Mouse (Mus musculus): ENCODE data around the gene Mgll. TPM values are rescaled to one million over a fixed set of nuclear protein-coding genes. Genes with fewer than 3 reads are reported as not detected.

Gene Mgll
- total RNA-seq, 2 experiments from 2014 or later, result 193 to 231 TPM

DNA sequence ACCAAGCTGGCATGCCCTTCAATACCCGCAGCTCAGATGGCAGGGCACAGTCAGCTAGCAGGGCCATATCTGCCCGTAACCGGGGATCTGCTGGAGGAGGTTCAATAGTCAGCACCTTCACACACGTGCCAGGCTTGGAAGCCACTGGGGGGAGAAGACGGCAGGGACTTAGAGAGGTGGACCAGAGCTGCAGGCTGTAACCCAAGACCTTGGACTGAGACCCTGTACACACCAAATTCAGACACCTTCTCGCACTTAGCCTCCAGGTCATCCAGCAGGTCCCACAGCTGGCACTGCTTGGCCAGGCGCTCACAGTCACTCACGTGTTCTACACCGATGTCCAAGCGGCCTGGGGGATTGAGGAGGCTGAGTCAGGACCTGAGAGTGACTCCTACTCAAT lies 114.4 kb downstream of the Mgll start:
- no peak for DNase-seq (ENCODE audit: low spot score in 2 of 2)
- intact Hi-C loops (cut with DNase I), result no loop called here

DNA sequence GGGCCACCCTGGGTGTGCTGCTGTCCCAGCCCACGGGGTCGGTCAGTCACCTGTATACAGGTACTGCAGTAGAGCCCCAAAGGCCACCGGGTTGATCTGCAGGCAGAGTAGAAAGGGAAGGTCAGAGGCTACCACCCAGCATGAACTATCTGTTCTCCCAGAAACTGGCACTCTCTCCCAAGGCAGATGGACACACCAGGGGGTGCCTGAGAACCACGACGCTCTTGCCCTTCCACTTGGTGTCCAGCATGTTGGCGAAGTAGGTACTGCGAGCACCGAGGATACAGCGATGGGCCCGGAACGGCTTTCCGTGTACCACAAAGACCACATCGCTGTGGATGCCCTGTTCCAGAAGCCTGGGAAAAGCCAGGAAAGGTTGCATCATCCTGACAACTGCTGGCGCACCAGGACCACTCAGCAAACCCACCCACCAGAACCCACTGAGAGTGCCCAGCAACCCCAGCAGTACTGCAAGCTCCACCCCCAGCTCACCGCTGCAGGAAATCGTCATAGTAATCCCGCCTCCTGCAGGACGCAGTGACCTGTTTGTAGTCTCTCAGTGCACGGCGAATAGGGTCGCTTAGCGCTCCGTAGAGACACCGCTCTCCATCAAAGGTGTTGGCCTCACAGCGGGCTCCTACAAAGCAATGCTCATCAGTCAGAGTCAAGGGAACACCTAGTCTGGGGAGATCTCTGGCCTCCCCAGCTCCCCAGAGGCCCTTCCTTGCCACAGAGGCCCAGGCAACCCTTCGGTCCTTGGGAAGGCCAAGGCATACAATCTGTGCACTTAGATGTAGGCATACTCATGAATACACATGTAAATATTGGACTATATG lies 115.1 kb downstream of the Mgll start:
- intact Hi-C loops (cut with DNase I), result no loop called here
- DNase-seq (ENCODE audit: low spot score in 2 of 2), result no peak

DNA sequence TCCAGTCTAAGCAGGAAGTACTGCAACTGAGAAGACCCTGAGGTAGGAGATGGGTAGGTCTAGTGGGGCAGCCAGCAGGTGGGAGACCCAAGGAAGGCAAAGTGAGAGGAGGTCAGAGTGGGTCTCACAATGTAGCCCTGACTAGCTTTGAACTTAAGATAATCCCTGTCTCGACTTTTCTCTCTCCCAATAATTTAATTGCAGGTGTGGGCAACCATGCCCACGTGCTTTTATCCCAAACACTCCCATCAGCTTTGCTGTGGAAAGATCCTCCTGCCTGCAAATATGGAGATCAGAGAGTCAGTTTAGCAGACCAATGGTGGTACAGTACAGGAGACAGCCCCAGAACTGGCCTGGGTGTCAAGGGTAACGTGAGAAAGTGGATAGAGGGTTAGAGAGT lies 116.0 kb downstream of the Mgll start:
- intact Hi-C loops (cut with DNase I), result no loop called here
- DNase-seq (ENCODE audit: low spot score in 2 of 2), result no peak

DNA sequence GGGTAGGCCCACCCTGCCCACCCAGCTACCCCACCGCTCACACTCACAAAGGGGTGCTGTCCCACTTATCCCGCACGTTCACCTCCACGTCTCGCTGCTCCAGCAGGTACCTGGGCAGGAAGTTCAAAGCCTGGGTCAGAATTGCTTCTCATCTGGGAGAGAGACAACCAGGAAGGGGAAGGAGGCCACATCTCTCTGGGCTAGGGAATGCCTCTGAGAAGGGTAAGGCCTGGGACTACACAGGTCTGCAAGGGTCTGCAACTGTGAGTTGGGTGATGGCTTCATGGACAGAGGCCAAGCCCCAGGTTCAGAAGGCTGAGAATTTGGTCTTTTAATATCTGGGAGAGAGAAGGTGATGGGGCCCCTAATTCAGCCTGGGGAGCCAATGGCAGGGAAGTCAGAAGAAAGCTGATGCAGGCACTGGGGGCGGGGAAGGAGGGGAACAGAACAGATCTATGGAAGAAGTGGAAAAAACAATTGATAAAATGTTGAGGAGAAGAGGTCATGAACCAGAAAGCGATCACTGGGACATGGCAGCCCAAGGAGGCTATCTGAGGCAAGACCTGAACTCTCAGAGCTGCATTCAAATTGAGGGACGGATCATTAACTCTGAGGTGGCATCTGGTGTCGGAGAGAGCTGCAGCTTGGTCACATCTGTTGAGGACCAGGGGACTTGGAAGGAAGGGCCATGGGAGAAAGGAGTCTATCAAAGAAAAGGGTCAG lies 116.7 kb downstream of the Mgll start:
- DNase-seq (ENCODE audit: low spot score in 2 of 2), result no peak
- intact Hi-C loops (cut with DNase I), result no loop called here

DNA sequence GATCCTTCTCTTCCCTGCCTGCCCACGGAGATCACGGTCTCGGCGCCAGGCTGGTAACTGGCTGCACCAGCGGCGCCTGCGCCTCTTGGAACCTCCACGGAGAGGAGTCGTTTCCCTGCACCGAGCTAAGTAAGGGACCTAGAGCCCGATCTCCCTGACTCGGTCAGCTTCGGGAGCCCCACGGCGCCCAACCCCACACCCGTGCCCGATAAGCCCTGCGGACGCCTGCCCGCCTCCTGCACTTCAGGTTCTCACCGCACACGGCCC lies 117.2 kb downstream of the Mgll start:
- intact Hi-C loops (cut with DNase I), result no loop called here
- DNase-seq (ENCODE audit: low spot score in 2 of 2), result no peak

DNA sequence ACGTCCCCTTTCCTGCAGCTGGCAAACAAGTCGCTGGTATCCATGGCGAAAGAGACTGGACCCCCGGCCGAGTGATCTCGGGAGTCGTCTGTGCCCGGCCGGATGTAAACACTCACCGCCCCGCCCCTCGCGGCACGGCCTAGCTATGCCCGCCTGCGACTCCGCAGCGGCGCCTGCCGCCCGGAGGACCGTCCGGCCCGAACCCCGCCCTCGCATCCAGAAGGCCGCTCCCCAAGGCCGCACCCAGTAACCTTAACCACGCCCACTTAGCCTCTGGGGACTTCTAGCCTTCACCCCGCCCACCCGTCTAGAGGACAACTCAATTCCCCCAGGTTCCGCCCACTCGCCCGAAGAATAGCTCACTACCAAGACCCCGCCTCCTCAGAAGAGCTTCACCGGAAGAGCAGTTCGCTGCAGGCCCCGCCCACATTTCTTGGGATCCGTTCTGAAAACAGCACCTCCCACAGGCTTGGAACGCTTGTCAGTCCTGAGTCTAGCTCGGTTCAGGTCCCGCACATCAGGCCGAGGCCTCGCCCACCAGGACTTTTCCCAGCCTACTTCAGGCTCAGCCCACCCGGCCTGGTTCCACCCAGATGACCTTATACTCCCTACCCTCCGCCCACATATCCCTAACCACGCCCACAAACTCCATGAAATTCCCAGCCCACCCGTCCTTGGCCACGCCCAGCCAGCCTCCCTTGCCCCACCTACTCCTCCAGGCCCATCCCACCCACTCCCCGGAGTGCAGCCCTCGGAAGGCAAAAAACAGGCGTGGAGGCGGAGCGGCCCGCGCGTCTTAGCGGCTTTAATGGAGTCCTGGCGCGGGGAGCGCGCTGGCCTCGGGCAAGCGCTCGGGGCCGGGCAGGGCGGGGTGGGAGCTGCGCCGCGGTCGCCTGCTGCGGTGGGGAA lies 117.8 kb downstream of the Mgll start, which contains the start of gene Abtb1:
Gene Abtb1 (minus strand): TSS at position 204 of the 909 bp plus-strand sequence.
- intact Hi-C loops (cut with DNase I), result no loop called here
- DNase-seq (ENCODE audit: low spot score in 2 of 2), result peak; percentile 96 to 98

DNA sequence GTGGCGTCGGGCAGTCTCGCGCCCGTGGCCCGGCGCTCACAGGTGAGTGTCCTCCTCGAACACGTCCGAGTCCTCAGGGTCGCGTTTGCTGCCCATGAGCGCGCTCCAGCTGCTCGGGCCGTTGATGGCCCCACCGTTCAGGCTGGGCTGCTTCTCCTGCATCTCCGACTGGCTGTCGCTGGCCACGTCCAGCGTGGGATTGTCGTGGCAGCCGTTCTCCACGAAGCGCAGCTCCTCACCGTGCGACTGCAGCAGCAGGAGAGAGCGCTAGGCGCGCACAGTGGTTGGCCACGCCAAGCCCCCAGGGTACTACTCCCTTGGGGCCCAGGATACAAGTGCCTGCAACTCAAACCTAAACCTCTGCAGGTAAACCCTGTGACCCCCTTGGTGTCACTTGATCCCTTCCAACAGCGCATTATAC lies 118.5 kb downstream of the Mgll start:
- intact Hi-C loops (cut with DNase I), result no loop called here
- DNase-seq (ENCODE audit: low spot score in 2 of 2), result peak; percentile 61 to 64

DNA sequence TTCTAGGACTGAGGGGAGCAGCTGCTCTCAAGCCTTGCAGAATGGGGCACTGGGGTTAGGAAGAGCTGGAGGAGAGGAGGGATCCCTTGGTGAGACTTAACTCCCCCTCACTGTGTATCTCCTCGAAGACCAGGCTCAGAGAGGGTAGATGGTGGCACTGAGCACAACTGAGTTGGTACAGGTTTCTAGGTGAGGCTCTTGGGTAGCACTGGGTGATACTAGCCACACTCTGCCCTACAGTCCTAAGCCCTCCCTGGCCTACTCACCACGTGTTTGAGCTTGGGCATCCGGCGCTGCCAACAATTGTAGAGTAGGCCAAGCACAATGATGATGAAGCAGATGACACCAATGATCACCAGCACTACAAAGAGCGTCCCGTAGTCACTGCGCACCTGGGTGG lies 119.0 kb downstream of the Mgll start:
- DNase-seq (ENCODE audit: low spot score in 2 of 2), result no peak
- intact Hi-C loops (cut with DNase I), result no loop called here

DNA sequence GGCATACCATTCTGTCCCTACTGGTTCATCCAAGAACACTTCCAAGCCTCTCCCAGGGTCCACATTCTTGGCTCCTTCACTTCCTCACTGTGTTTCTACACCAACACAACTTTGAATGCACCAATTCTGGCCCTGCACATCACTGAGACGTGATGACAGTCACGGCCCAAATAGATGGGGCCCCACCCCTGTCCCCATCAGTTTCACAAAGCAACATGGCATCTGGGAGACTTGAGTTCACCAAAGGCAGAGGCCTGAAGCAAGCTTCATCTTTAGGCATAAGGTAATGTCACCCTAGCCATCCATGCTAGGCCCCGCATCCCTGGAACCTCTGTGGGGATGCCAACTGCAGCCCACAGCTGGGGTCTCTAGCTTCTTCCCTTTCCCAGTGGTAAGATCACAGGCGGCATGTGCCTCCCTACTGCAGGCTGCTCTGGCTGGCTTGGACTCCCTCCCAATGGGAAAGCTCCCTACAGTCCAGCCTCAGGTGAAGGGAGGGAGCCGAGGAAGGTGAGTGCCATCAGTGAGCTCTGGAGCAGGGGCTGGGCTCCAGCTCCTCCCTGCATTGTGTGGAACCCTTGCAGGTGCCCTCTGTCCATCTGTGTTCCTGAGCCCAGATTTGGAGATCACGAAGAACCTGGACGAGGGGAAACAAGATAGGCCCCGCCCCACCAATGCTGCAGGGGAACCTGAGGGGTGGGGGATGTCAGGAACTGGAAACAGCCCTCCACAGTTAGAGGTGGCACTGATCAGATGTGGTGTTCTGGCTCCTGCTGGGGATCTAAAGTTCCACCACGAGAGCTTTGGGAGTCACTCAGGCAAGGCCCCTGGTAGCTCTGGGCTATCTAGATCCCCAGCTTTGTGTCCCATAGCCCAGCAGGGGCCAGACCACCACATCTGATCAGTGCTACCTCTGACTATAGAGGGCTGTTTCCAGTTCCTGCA lies 119.8 kb downstream of the Mgll start:
- intact Hi-C loops (cut with DNase I), result no loop called here
- DNase-seq (ENCODE audit: low spot score in 2 of 2), result no peak

DNA sequence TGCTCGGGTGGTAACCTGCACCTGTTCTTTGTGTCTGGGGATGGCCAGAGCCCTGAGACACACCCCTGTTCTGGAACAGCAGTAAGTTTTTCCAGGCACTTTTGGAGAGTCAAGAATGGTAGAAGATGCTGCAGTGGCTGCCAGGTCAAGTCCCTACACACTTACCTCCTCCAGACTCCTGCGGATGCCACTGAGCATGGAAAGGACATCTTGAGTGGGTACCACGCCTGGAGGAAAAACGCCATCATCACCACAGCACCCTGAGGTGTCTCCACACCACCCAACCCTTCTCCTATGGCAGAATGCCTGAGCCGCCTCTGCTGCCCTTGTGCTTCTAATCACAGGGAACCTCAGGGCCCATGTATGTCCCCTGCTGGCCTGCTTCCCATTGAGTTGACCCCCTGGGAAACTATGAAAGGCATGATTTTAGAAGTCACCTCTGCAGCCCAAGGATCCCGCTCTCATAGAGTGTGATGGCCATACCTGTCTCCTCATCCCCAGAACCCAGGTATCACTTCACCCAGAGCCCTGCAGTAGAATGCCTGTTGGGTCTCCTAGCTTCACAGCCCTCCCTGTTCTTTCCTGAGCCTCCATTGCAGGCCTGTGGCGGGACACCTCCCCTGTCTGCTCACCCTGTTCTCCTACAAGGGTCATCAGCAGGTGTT lies 120.8 kb downstream of the Mgll start:
- intact Hi-C loops (cut with DNase I), result no loop called here
- DNase-seq (ENCODE audit: low spot score in 2 of 2), result no peak

DNA sequence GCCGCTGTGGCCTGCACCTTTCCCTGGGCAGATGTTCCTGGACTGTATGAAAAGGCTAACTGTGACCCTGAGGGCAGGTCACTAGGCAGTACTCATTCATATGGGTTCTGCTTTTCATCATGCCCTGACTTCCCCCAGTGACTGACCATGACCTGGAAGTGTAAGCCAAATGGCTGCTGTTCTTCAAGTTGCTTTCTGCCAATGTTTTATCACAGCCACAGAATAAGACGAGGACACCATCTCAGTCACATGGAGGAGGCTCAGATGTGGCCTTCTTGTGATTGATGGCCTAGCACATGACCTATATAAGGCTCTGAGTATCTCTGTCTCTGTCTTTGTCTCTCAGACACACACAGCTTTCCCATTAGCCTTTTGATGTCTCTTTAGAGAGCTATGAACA lies 123.4 kb downstream of the Mgll start:
- intact Hi-C loops (cut with DNase I), result no loop called here

DNA sequence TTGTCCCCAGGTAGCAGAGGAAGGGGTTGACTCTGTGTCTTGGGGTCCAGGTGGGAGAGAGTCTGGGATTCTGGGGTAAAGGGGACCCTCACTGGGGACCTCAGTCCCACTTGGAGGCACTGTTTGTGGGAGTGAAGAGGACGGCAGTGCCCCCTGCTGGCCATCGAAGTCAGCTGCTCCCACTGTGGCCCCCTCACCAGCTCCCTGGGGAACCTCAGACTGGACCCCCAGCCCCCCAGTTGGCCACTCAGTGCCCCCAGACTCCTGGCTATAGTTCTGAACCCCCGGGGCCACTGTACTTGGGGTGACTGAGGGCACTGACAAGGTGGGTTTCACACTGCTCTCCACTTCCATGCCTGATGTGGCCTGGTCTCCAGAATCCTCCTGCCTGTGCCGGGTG lies 125.1 kb downstream of the Mgll start:
- no peak for DNase-seq (ENCODE audit: low spot score in 2 of 2)
- intact Hi-C loops (cut with DNase I), result no loop called here

More for the DNA sequence above, 123.4 kb downstream of the Mgll start:
- no peak for DNase-seq (ENCODE audit: low spot score in 2 of 2)

DNA sequence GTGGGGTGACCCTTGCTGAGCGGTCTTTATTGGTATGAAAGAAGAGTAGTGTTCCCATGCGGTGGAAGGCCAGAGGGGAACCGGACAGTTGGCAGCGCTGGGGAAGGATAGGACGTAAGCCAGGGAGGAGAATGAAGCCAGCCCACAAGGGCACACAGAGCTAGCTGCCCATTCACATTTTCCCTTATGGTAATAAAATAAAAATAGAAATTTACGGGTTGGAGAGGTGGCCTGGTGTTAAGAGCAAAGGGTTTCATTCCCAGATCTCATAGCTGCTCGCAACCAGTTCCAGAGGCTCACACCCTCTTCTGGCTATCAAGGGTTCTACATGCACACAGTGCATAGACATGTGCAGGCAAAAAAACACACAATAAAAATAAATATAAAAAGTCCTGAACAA lies 125.8 kb downstream of the Mgll start:
- intact Hi-C loops (cut with DNase I), result no loop called here
- no peak for DNase-seq (ENCODE audit: low spot score in 2 of 2)

DNA sequence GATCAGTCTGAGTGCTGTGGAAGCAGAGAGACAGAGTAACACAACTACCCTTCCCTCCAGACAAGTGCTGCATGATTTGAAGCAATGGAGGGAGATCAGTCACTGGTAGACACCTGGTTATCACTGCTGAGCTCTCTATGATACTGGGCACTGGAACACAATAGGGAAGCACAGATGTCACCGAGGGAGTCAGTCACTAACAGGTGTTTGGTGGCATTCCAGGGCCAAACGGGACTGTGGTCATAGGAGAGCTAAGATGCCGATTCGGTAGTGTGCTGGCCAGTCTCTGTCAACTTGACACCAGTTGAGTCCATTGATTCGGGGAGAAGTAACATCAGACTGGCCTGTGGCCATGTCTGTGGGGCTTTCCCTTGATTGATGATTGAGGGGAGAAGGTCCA lies 130.3 kb downstream of the Mgll start:
- no peak for DNase-seq (ENCODE audit: low spot score in 2 of 2)
- intact Hi-C loops (cut with DNase I), result no loop called here

DNA sequence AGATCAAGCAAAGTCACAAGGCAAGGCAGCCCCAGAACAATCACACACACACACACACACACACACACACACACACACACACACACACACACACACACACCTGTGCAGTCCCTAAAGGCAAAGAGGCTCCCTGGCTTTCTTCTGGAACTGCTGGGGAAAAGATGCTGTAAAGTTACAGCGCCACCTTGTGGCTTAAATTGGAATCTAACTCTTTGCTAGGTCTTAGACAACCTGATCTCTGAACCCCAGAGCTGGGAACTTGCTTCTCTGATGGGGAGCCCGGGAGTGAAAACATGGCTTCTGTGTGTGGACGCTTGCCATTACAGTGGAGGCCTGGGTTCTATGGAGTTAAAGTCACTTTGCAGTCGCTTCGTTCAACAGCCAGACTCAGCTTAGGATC lies 131.4 kb downstream of the Mgll start:
- intact Hi-C loops (cut with DNase I), result loop anchor here (5.0 kb wide), 1 partner anchor 303 kb away; no protein-coding TSS in a partner anchor
- no peak for DNase-seq (ENCODE audit: low spot score in 2 of 2)

DNA sequence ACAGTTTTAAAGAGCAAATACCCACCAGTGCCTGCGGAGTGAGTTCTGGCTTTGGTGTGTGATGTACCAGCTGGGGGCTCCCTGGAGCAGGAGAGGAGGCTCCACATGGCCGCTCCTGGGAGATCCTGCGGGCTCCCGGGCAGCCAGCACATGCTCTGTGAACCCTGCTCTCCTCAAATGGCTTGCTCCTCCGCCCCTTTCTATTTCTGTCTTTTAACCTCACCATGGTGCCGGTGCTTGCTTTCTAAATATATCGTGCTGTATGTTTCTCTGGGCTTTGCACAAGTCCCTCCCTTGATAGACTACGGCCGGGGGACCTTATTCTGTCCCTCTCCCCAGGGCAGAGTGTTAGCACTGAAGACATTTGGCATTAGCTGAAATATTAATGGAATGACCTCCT lies 133.0 kb downstream of the Mgll start:
- no peak for DNase-seq (ENCODE audit: low spot score in 2 of 2)
- intact Hi-C loops (cut with DNase I), result loop anchor here (5.0 kb wide), 1 partner anchor 305 kb away; no protein-coding TSS in a partner anchor

DNA sequence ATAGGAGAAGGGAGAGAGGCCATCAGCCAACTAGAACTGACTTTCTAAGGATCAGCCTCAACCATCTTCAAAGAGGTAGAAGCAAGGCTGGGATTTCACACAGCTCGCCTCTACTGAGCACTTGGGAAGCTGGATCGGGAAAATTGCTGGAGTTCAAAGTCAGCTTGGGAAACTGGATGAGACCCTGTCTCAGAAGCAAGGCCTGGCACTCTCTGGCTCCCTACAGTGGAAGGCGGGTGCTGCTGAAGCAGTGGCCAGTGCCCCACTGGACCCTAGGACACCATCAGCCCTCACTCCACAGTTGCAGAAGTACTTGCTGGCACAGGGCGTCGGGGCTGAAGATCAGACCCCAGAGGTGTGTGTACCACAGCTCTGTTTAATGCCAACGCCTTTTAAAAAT lies 133.6 kb downstream of the Mgll start:
- intact Hi-C loops (cut with DNase I), result loop anchor here (5.0 kb wide), 1 partner anchor 306 kb away; no protein-coding TSS in a partner anchor
- no peak for DNase-seq (ENCODE audit: low spot score in 2 of 2)

DNA sequence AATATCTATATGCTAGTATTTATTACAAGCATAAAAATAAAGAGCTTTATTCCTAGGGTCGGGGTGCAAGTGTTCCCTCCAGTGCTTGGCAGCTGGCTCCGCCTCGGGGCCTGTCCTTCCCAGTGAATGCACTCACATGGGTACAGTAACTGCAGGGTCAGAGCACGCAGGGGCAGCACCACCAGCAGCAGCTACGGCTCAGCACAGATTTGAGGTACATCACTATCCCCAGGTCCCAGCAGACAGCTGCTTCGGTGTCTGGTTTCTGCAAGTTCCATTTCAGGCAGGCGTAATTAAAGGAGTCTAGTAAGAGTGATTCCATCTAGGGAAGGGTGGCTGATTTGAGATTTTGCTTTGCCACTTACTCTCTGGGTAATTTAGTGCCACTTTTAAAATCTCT lies 134.1 kb downstream of the Mgll start:
- no peak for DNase-seq (ENCODE audit: low spot score in 2 of 2)
- intact Hi-C loops (cut with DNase I), result loop anchor here (5.0 kb wide), 1 partner anchor 306 kb away; no protein-coding TSS in a partner anchor
